Mouse (Mus musculus) embryonic facial prominence, embryonic 14.5 days (tissue): ENCODE results near the gene Spry1. TPM values are rescaled to one million over a fixed set of nuclear protein-coding genes. Genes with fewer than 3 reads are reported as not detected.
"Not testable (repeated sequence)": the region's sequence is repeated elsewhere in the genome, so short reads cannot be mapped to it uniquely, and the experiment has no call there.

Source experiments
- ATAC-seq: fragments of 200-750 bp; cut with Nextera tagmentation; 2 replicates; pipeline ENCODE4 v1.8.0; 2017; ENCODE audit warnings: low read depth, moderate number of reproducible peaks, moderate TSS enrichment
- DNase-seq: peaks from one replicate; pipeline ENCODE4 v3.0.0-alpha.2; 2015; ENCODE audit warnings: low spot score
- H3K27ac ChIP-seq: fragments of 300-500 bp; sonication (generic); replicated peaks from 2 replicates; pipeline ENCODE4 v1.5.1; 2014; ENCODE audit warnings: low read depth, mild to moderate bottlenecking, low read length, moderate library complexity
- H3K27me3 ChIP-seq: fragments of 300-500 bp; sonication (generic); replicated peaks from 2 replicates; pipeline ENCODE4 v1.6.1; 2014; ENCODE audit warnings: low read length; ENCODE audit not compliant: control insufficient read depth, insufficient read depth
- H3K36me3 ChIP-seq: fragments of 300-500 bp; sonication (generic); 2 replicates; pipeline ENCODE4 v1.6.1; 2014; ENCODE audit warnings: low read length, mixed read lengths; ENCODE audit not compliant: control insufficient read depth, insufficient read depth
- H3K4me1 ChIP-seq: fragments of 300-500 bp; sonication (generic); 2 replicates; pipeline ENCODE4 v1.6.1; 2014; ENCODE audit warnings: antibody characterized with exemption, low read length; ENCODE audit not compliant: control insufficient read depth, insufficient read depth
- H3K4me2 ChIP-seq: fragments of 300-500 bp; sonication (generic); 2 replicates; pipeline ENCODE4 v1.6.1; 2014; ENCODE audit warnings: low read depth, mild to moderate bottlenecking, low read length, moderate library complexity, mixed read lengths
- H3K4me3 ChIP-seq: fragments of 300-500 bp; sonication (generic); 2 replicates; pipeline ENCODE4 v1.5.1; 2014; ENCODE audit warnings: low read depth, mild to moderate bottlenecking, low read length
- H3K9ac ChIP-seq: fragments of 300-500 bp; sonication (generic); 2 replicates; pipeline ENCODE4 v1.6.1; 2014; ENCODE audit warnings: low read depth, mild to moderate bottlenecking, low read length, moderate library complexity, mixed read lengths
- H3K9me3 ChIP-seq: fragments of 300-500 bp; sonication (generic); 2 replicates; pipeline ENCODE4 v1.6.1; 2016; ENCODE audit warnings: low read length; ENCODE audit not compliant: control insufficient read depth
- WGBS: fragments of 180-500 bp; shearing (Covaris S2); extraction: QIAGEN DNeasy Blood & Tissue Kit; methylation state at CpG from one replicate; pipeline ENCODE4 v1.1.7; 2014; 5-methylcytosine and 5-hydroxymethylcytosine counted together
- polyA plus RNA-seq: library from polyadenylated mRNA; unstranded; fragments of >200 nt; fragmentation: Nextera tagmentation; extraction: Ambion mirVana; gene quantifications from 2 replicates; pipeline ENCODE4 v1.2.1, GENCODE M21; 2014

Gene Spry1
- 18.0 and 19.8 TPM in 2 replicates for polyA plus RNA-seq

GRCm38 (mm10) chr3:37639690-37640089 lies at the start of gene Spry1:
Spry1 (plus strand) TSS chr3:37639947.
- peak within 1 kb of the TSS; percentile 79 for H3K4me2 ChIP-seq
- H3K9me3 ChIP-seq, result no peaks in the 10 kb centered on the region
- peak within 1 kb of the TSS; percentile 89 for H3K4me3 ChIP-seq
- H3K27me3 ChIP-seq, result no peaks in the 10 kb centered on the region
- H3K27ac ChIP-seq, result peak within 1 kb of the TSS; percentile 95
- DNase-seq (peak; percentile 94), ATAC-seq (peak; percentile 91)
- peaks cover 19% of the 10 kb centered on the region for H3K4me1 ChIP-seq
- H3K9ac ChIP-seq, result peak within 1 kb of the TSS; percentile 92
- H3K36me3 ChIP-seq, result peaks cover 20% of the 10 kb centered on the region
- WGBS, result 0% methylated on average over 26 of the region's 38 CpGs

DNA sequence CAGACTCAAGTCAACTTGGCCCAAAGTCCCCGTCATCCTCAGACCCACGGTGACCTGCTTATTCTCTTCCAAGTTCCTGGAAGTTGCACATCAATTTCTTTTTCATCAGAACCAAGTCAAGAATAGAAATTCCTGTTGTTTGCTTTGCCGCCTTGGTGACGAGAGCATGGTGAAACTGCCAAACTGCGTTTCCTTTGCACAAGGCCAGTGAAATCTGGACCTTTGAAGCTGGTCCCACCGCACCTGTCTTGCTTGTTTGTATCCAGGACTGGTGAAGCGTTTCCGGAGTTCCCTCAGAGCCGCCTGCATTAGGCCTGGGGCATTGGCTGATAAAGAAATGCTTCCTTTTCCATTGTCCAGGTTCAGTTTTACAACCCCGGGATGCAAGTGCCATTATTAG lies 44.0 kb upstream of the Spry1 start:
- H3K9me3 ChIP-seq, result no peaks in the 10 kb centered on the region
- no peak overlapping the region for H3K9ac ChIP-seq
- no peaks in the 10 kb centered on the region for H3K27me3 ChIP-seq
- no peaks in the 10 kb centered on the region for H3K36me3 ChIP-seq
- 70% methylated on average over 10 of the region's 10 CpGs for WGBS
- no peak overlapping the region for H3K4me3 ChIP-seq
- no peak overlapping the region for H3K4me2 ChIP-seq
- no peak for ATAC-seq
- H3K4me1 ChIP-seq, result peaks cover 6% of the 10 kb centered on the region; the same call in 1 of the 2 replicates
- peak; percentile 41 for DNase-seq
- no peak overlapping the region for H3K27ac ChIP-seq

DNA sequence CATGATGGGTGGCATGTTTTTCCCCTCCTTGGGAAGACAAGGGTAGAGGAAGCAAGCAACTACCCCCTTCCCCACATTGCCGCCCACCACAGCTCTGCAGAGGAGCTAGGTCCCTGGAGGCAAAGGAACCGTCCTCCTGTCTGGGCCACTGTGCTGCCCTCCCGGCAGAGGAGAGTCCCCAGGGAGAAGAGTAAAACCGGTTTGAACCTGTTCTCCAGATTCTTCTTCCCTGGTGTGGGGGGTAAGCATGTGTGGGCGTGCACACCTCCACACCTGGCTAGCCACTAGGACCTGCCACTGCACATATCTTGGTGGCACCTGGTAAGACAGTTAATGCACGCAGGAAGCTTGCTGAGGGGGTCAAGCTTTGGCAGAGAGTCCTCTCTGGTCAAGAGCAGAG lies 43.2 kb upstream of the Spry1 start:
- H3K9ac ChIP-seq, result no peak overlapping the region
- H3K4me1 ChIP-seq, result peaks cover 6% of the 10 kb centered on the region; the same call in 1 of the 2 replicates
- no peaks in the 10 kb centered on the region for H3K36me3 ChIP-seq
- H3K9me3 ChIP-seq, result no peaks in the 10 kb centered on the region
- no peaks in the 10 kb centered on the region for H3K27me3 ChIP-seq
- H3K4me2 ChIP-seq, result no peak overlapping the region
- ATAC-seq (peak; percentile 89), DNase-seq (peak; percentile 73)
- WGBS, result 52% methylated on average over 6 of the region's 6 CpGs
- H3K27ac ChIP-seq, result peak overlapping the region; percentile 46; the same call in 1 of the 2 replicates
- no peak overlapping the region for H3K4me3 ChIP-seq

GRCm38 (mm10) chr3:37597200-37597599 lies 42.5 kb upstream of the Spry1 start:
- WGBS, result 62% methylated on average over 5 of the region's 5 CpGs
- no peaks in the 10 kb centered on the region for H3K27me3 ChIP-seq
- H3K4me2 ChIP-seq, result no peak overlapping the region
- H3K4me1 ChIP-seq, result peaks cover 6% of the 10 kb centered on the region; the same call in 1 of the 2 replicates
- H3K4me3 ChIP-seq, result no peak overlapping the region
- H3K27ac ChIP-seq, result peak overlapping the region; percentile 46; the same call in 1 of the 2 replicates
- H3K36me3 ChIP-seq, result no peaks in the 10 kb centered on the region
- DNase-seq (no peak), ATAC-seq (no peak)
- no peaks in the 10 kb centered on the region for H3K9me3 ChIP-seq
- no peak overlapping the region for H3K9ac ChIP-seq

GRCm38 (mm10) chr3:37599641-37600040 lies 40.1 kb upstream of the Spry1 start:
- H3K9ac ChIP-seq, H3K4me3 ChIP-seq, H3K27me3 ChIP-seq, H3K9me3 ChIP-seq, H3K4me1 ChIP-seq, H3K36me3 ChIP-seq, ATAC-seq, H3K4me2 ChIP-seq, H3K27ac ChIP-seq, DNase-seq: not testable (repeated sequence)
- WGBS, result 94% methylated on average over 14 of the region's 14 CpGs

DNA sequence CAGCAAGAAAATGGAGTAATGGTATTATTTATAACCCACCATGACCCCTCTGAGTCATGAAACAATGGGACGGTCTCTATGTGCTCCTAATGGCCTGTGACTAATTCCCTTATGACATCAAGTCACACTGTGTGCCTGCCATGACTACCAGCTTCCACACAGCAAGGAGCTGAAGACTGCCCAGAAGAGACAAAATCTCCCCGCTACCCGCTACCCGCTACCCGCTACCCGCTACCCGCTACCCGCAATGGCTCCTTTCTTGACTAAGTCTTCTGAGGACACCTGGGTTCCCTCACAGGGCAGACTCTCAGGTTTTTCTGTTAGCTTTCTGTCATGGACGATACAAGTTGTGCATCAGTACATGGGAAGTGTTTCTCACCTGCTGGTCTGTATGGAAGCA lies 37.4 kb upstream of the Spry1 start:
- Histone ChIP-seq H3K27me3 (no peaks in the 10 kb centered on the region), H3K9me3 (0 out of 2 replicates have a peak, but pooled peaks cover 5% of the 10 kb centered on the region), H3K36me3 (no peaks in the 10 kb centered on the region), H3K4me3 (no peak overlapping the region), H3K4me1 (no peaks in the 10 kb centered on the region), H3K9ac (no peak overlapping the region), H3K4me2 (no peak overlapping the region), H3K27ac (no peak overlapping the region)
- 96% methylated on average over 9 of the region's 9 CpGs for WGBS
- ATAC-seq (no peak), DNase-seq (no peak)

DNA sequence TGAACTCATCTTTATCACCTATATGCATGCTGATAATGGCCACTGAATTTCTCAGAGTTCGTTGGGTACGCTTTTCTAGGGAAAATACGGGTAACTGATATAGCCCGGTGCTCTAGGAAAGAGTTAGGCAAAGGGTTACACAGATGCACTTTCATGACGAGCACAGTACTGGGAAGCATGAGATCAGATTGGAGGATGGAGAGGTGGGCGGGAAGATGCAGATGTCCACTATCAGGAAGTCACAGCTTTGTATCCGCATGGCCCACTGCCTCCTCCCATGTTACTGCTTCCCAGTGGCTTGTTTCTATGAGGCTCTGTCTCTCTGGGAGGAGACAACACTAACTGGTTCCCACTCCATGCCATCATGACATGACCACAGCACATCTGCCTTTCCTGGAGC lies 36.9 kb upstream of the Spry1 start:
- no peak for DNase-seq

GRCm38 (mm10) chr3:37603541-37603940 lies 36.2 kb upstream of the Spry1 start:
- no peak overlapping the region for H3K27ac ChIP-seq
- no peaks in the 10 kb centered on the region for H3K36me3 ChIP-seq
- 0 out of 2 replicates have a peak, but pooled peaks cover 5% of the 10 kb centered on the region for H3K9me3 ChIP-seq
- no peak overlapping the region for H3K9ac ChIP-seq
- no peaks in the 10 kb centered on the region for H3K27me3 ChIP-seq
- H3K4me2 ChIP-seq, result no peak overlapping the region
- H3K4me3 ChIP-seq, result no peak overlapping the region
- DNase-seq (no peak), ATAC-seq (no peak)
- H3K4me1 ChIP-seq, result no peaks in the 10 kb centered on the region
- WGBS, result 71% methylated on average over 3 of the region's 3 CpGs

More for the DNA sequence above, 36.9 kb upstream of the Spry1 start:
- Histone ChIP-seq H3K36me3 (no peaks in the 10 kb centered on the region), H3K27me3 (no peaks in the 10 kb centered on the region), H3K9me3 (0 out of 2 replicates have a peak, but pooled peaks cover 5% of the 10 kb centered on the region), H3K27ac (no peak overlapping the region), H3K4me1 (no peaks in the 10 kb centered on the region), H3K4me3 (no peak overlapping the region), H3K9ac (no peak overlapping the region), H3K4me2 (no peak overlapping the region)
- no peak for ATAC-seq
- 88% methylated on average over 7 of the region's 7 CpGs for WGBS
